Mouse (Mus musculus) cerebellum, adult 2 months (tissue): ENCODE measurements around the gene Cbr2.

ENCODE experiments used
- CTCF ChIP-seq: fragments of 200-500 bp; IDR thresholded peaks from 2 replicates; pipeline ENCODE4 v1.5.1; 2011; ENCODE audit warnings: low read depth, mild to moderate bottlenecking, control low read depth, low read length, moderate library complexity, borderline replicate concordance; ENCODE audit not compliant: insufficient read depth
- POLR2A ChIP-seq: fragments of 200-500 bp; IDR thresholded peaks from 2 replicates; pipeline ENCODE4 v1.6.1; 2011; ENCODE audit warnings: low read length, control low read depth, borderline replicate concordance; ENCODE audit not compliant: insufficient read depth

DNA sequence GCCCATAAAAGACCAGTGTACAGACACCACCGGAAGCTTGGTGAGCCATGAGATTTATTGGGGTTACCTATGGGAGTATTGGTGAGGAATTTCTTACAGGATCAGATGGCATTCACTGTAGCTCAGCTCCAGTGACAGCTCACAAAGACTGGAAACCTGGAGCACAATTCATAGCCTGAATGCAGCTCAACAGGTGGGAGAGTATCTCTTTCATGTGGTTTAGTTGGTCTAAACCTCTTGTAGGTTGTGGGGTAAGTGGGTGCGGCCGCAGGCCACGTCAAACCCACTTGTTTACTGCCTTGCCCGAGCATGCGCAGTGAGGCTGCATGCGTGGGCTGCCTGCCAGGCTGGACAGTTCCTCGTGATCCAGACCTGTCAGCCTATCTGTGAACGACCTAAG is 28.3 kb upstream of the Cbr2 start:
- TF ChIP-seq CTCF (no peak), POLR2A (no peak)
